Mouse (Mus musculus): ENCODE measurements at regions not wholly inside any gene's neighbourhood (a gene's known extent, or its start where the extent isn't known, plus 50 kb on each side); places are given as distances from the start of the nearest gene placed in this dataset.

- Histone ChIP-seq H3K27me3 (ENCODE audit: control insufficient read depth, insufficient read depth, insufficient read length) (no peaks in the 10 kb centered on the region), H3K36me3 (ENCODE audit: control insufficient read depth, insufficient read depth) (no peaks in the 10 kb centered on the region)
- TF ChIP-seq MYOD1 (IDR thresholded peaks at IDR 0.05; ENCODE audit: control insufficient read depth, insufficient read length, low read depth) (peak; percentile 19), USF1 (IDR thresholded peaks at IDR 0.05; ENCODE audit: low read depth) (no peak)
Measured at GRCm38 (mm10) chr13:103970415-103970814, 50.1 kb upstream of the Erbin start.

More at GRCm38 (mm10) chr13:103970415-103970814, 50.1 kb upstream of the Erbin start:
- no peak overlapping the region for H3ac ChIP-seq (ENCODE audit: control insufficient read depth, insufficient read length, low read depth)
- H3K79me3 ChIP-seq (ENCODE audit: low read depth), result no peaks in the 10 kb centered on the region
- no peaks in the 10 kb centered on the region for H3K79me2 ChIP-seq (ENCODE audit: control insufficient read depth, insufficient read depth)
- H3K4me3 ChIP-seq (ENCODE audit: insufficient read depth, poor library complexity, severe bottlenecking), result no peak overlapping the region
